Mouse (Mus musculus) adrenal gland, adult (tissue): Measurements from ENCODE around the gene Cdk5.

Experiments used
- DNase-seq, 2 experiments: peaks; one replicate each; pipeline ENCODE4 v3.0.0; 2022 to 2023; ENCODE audit warnings: low spot score in 1 of 2; ENCODE audit not compliant: inconsistent age in 2 of 2

Gene Cdk5

DNA sequence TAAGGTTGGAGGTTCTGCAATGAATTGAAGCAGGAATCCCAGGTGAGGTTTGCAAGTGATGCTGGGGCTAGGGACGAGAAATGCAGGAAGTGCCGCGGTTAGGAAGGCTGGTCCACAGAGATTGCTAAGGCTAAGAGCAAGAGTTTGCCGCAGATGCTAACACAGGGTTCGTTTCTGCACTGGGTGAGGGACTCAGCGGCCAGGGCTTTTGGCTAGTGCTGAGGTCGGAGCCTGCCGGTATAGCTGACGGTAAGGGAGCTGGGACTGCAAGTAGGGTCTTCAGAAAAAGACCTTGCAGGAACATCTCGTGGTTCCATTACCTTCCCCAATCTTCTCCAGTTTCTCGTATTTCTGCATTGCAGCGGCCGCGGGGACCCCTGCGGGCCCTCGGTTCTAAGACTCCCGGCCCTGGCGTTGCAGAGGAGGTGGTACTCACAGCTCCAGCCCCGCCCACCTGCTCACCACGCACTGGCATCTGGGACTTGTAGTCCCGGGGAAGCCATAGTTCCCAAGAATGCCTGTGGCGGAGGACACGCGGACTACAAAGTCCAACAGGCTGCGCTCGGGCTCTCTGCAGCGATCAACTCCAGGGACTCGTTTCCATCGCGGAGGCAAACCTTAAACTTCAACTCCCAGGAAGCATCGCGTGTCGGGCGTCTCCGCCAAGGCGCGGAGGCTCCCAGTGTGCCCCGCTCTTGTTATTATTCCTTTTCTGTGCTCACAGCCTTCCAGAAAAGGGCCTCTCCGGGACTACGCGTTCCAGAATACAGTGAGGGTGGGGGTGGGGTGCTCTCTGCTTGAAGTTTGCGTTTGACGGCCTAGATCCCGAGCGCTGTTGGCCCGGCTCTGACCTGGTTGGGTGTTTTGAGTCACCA, at the start of gene Cdk5, which contains the start of gene Slc4a2:
TSS of gene Cdk5 (minus strand) at position 402 of the 875 bp plus-strand sequence.
TSS of gene Slc4a2 (plus strand) at position 709 of the 875 bp plus-strand sequence.
- DNase-seq: peak; percentile 99

DNA sequence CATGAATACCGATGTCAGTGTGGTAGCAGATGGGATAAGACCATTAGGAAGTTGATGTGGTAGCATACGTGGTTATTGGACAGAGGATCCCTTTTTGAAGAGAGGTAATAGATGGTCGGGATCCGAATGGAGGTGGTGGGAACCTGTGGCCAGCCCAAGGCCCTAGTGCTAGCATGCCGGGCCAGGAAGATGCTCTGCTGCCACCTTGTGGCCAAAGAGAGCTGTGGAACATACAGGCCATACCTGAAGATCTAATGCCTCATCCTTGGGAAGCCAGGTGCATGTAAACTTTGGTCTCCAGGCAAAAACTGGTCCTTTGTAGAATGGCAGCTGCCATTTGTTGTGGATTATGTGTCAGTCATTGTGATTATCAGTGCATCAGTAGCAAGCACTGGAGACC, 47.3 kb upstream of the Cdk5 start:
- peak; percentile 74 to 89 for DNase-seq

DNA sequence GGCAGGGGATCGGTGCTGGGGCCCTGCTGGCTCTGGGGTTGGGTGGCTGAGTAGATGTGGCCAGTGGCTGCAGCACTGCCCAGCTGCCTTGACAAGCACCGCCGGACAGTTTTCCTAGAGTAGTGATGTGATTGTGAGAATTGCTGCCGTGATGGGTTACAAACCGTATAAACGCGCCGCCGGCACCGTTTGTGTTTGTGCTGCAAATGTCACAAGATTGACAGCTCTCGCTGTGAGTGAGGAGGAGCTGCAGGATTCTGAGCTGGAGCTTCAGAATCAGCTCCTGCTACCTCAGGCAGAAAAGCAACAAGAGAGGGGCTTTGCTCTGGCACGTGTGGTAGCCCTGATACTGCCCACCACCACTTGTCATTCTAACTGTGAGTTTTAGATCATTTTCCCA, 43.4 kb upstream of the Cdk5 start:
- no peak for DNase-seq

DNA sequence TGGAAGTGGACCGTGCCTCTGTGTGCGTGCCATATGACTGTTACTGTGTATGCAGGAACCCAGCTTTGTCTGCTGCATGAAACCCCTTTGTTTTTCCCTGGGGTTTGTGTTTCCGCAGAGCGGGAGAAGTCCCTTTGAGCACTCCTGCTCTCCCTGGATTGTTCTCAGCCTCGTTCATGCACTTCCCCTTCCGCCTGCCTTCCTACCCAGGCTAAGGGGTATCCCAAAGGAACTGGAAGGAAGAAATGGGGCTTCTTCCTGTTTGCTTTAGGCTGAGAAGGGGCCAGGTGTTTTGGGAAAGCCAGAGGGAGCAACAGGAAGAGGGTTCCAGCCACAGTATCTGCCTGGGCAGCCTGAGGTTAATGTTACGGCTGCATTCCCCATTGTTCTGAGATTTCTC, 32.3 kb upstream of the Cdk5 start:
- DNase-seq: no peak

DNA sequence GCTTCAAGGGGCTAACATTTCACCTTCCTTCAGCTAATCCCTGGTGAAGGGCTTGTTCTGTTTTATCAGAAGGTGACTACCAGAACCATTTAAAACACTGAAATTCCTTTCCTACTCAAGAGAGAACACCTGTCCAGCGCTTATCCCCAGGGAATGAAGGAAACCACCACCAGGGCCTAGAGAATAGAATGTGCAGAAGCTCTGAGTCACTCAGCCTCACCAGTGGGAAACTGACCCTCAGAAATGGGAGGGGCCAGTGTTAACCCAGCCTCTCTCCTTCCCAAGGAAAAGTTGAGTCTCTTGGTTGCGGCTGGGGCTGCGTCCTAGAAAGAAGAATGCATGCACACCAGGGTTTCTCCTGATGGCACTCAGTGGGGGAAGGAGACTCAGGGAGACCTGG, 31.7 kb upstream of the Cdk5 start:
- DNase-seq: peak; percentile 47 to 79

DNA sequence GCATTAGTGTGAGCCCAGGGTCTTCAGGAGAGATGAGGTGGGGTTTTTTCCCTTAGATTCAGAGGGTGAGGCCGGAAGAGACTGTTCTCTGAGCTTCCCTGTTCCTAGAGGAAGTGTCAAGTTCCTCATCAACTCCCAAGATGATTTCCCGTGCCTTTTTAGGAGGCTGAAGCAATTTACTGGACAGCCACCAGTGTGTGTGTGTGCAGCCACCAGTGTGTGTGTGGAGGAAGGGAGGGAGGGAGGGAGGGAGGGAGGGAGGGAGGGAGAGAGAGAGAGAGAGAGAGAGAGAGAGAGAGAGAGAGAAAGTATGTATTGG, 30.6 kb upstream of the Cdk5 start:
- no peak for DNase-seq

DNA sequence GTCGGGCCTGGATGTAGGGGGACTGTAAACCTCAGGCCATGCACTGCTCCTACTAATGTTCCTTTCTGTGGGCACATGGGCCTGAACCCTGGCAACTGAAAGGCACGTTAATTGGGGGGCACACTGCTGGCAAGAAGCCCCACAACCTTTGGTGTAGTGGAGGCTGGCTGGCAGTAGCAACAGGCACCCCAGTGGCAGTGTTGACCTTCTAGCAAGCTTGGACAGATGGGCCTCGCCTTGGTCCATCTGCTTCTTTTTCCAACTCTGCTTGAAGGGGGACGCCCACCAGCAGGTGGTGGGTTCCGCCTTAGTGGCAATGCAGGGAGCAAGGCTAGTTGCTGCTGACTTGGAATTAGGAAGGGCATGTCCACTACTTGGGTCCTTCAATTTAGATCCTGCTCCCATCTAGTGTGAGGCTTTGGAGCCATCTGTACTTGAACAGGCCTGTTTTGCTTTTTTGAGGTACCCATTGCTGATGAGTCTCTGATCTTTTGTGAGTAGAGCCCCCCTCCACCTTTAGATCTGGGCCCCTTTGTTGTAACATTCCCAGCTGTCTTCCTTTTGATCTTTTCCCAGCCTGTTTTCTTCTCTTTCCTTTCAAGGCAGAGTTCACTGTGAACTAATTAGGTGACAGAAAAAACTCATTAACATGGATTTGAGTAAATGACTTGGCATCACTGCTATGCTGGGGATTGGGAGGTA, 30.1 kb upstream of the Cdk5 start:
- DNase-seq: peak in 1 of 2 experiments; percentile 33

DNA sequence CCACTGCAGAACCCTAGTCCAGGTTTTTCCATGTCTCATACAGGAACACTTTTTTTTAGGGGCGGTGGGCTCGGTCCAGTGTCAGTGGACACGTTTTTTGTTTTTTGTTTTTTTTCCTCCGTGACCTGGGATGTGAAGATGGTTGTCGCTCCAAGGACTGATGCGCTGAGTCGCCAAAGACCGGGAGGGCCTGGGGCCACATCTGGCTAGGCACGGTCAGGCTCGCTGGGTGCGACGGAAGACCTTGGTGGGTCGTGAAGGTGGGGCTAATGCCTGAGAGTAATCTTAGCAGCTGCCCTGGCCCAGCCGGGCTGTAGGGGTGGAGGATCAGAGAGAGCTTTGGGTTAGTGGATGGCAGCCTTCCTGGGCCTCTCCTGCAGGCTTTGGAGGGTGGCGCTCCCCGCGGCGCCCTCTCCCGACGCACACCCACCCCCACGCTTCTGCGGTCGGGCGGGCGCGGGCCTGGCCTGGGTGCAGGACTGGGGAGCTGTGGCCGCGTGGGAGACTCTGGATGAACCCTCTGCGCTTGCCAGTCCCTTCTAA, 29.4 kb upstream of the Cdk5 start:
- DNase-seq: peak; percentile 62 to 84

DNA sequence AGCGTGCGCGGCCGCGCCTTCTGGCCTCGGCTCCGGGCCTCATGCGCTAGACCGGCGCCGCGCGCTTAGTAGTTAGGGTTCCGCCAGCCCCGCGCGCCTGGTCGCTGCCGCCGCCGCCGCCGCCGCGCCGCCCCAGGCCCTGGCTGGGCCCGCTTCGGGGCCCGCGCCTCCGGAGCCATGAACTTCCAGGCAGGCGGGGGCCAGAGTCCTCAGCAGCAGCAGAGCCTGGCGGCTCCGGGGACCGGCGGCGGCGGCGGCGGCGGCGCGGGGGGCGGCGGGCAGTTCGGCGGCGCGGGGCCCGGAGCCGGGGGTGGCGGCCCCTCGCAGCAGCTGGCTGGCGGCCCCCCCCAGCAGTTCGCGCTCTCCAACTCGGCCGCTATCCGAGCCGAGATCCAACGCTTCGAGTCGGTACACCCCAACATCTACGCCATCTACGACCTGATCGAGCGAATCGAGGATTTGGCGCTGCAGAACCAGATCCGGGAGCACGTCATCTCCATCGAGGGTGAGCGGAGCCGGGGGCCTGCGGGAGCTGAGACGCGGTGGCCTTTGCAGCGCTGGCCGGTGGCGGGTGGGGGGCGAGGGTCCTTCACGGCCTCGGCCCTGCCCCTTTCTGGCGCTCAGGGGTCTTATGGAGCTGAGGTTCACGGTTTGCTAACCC, 28.8 kb upstream of the Cdk5 start, which contains the start of gene Agap3:
TSS of gene Agap3 (plus strand) at position 148 of the 661 bp plus-strand sequence.
- DNase-seq: peak in 1 of 2 experiments; percentile 69

DNA sequence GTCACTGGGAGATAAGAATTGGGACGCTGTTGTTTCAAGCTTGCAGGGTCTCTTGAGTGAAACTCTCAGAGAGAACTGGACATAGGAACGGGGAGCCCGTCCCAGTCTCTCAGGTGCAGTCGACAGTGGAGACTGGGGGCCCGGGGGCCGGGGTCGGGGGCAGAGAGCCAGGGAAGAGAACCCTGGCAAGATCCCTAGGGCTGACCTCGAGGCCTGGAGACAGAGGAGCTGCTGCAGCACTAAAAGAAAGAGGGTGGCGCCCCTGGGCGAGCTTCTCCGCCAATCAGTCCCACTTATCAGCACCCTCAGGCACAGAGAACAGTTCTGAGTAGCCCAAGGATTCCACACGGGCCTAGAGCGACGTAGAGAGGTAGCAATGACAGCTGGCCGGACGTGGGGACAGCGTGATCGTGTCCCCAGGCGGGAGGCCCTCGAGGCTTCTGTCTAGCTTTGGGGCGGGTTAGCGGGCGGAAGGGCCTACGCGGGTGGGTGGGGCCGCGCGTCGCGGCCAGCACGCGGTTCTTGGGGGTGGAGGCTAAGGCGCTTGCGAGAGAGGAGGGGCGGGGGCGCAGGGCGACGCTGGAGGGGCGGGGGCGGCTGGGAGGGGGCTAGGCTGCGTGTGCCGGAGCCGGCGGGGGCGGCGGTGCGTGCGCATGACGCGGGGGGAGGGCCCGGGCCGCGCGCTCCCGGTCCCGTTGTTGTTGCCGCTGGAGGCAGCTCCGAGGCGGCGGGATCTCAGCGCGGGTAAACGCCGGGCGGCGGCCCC, 28.1 kb upstream of the Cdk5 start:
- DNase-seq: peak; percentile 90 to 94

DNA sequence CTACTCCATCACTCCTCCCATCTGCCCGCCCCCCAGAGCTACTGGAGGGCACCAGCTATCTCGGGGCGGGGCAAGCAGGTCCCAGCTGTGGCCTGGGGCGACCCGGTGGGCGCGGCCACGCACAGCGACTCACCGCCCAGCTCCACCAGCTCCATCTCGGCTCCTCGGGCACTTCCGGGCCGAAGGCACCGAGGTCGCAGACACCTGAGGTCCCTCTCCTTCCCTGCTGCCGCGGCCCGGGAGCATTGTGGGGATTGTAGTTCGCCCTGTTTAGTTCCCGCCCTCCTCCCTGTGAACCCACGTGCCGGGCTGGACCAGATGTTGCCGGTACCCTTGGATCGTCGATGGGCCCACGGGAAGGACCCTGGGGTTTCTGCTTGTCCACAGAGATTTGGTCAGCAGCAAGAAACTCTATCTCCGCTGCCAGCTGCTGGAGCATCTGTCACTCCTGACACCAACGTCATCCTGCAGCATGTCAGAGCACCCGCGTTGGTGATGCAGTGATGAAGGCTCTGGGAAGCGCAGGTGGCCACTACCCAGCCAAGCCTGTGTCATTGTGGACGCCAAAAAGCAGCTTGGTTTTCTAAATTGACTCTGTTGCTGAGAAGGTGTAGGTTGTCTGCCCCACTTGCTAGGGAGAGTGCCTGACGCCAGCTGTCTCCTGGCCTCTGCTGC, 24.4 kb upstream of the Cdk5 start, which contains the start of gene Tmub1:
TSS of gene Tmub1 (minus strand) at position 231 of the 675 bp plus-strand sequence.
- DNase-seq: peak; percentile 92 to 96

DNA sequence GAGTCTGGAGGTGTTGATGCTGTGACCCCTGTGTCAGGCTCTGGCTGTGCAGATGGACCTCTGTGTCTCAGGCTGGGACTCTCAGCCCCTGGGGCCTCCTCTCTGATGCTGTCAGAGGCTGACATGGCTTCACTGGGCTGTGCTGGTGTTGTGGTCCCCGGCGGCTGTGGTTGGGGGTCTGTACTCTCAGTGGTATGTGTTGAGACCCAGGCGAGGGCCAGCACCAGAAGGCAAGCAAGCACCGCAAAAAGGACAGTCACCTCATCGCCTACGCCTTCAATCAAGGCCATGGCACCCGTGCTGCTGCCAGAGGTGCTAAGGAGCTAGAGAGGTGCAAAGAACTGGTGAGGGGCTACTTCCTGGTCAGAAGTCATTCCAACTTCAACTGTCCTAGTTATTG, 23.3 kb upstream of the Cdk5 start:
- DNase-seq: peak in 1 of 2 experiments; percentile 42

DNA sequence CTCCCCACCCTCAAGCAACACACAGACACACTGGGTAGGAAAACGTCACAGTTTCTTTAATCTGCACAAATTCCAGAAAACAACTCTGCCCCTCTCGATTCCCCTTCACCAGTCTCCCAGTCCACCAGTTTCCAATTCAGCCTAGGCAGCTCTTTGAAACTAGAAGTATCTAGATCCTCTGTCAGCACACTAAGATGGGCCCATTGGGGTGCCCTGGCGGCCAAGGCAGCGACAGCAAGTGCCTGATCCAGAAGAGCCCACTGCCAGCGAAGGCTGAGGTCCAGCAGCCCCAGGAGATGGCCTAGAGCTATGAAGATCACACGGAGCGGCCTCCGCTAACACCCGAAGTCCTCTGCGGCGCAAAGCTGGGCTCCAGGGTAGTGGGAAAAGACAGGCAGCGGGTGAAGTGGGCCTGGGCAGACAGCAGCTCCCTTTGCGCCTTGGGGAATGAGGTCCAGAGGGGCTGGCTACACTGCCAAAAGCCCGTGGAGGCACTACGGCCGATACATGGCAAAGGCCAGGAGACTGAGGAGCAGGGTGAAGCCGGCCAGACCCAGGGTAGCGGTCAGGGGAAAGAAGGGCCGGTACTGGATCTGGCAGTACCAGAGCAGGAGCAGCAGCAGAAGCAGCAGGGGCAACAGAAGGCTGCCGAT, 22.2 kb upstream of the Cdk5 start:
- peak; percentile 50 to 70 for DNase-seq

DNA sequence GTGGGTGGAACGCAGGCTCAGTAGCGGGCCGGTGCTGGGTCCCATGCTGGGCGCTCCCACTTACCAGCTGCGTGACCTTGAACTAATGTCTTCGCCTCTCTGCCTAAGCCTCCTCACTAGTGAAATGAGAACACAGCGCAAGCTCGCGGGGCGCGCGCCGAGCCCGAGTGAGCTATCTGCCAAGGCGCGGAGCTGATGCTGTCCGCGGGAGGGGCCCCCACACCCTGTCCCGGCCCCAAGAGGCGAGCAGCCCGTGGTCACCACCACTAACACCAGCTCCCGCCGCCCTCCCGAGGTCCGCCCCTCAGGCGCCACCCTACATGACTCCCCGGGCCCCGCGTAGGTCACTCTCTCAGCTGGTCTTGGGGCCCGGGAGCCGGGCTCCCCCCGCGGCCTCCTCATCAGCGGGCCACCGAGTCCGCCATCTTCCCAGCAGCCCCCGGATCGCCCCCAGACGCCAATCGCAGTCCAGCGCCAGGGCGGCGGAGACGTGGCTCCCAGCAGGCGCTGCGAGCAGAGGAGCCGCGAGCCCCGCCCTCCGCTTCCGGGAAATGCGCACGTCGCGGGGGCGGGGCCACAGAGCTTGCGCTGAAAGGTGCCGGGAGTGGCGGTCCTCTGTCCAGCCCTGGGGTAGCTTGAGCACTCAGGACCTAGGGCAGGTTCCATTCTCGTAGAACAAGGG, 21.6 kb upstream of the Cdk5 start, which contains the start of gene Fastk:
TSS of gene Fastk (minus strand) at position 542 of the 682 bp plus-strand sequence.
- DNase-seq: peak; percentile 96 to 97

DNA sequence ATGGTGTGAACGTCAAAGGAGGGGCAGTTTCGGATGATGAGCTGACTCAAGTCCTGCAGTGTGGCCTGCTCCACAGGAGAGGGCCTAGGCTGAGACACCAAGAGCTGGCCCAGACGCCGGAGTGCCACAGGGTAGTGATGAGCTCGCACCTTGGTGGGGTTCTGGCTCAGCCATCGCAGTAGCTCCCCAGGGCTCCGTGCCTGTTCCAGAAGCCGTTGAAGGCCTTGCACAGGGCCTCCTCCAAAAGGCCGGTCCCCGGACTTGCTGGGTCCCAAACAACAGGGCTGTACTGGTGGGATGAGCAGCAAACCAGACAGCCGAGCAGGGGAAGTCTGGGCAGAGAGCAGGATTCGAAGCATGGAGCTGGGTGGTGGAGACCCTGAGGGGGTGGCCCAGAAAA, 20.6 kb upstream of the Cdk5 start:
- DNase-seq: peak; percentile 34 to 56

DNA sequence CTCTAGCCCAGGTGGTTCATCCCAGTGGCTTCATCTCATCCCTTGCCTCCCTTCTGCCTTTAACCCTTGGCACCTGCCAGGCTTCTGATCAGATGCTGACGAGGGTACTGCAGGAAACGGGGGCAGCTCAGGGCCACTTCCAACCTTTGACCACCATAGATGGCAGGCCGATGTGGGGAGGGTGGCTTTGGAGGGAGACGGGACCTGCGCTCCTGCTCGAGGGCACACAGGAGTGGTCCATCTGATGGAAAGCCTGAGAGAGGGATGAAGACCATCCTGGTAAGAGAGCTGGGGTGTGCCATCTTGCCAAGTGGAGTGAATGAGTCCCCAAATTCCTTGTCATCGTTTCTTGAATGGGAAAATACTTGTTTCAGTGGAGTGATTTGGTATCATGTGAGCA, 19.9 kb upstream of the Cdk5 start:
- peak in 1 of 2 experiments; percentile 22 for DNase-seq

DNA sequence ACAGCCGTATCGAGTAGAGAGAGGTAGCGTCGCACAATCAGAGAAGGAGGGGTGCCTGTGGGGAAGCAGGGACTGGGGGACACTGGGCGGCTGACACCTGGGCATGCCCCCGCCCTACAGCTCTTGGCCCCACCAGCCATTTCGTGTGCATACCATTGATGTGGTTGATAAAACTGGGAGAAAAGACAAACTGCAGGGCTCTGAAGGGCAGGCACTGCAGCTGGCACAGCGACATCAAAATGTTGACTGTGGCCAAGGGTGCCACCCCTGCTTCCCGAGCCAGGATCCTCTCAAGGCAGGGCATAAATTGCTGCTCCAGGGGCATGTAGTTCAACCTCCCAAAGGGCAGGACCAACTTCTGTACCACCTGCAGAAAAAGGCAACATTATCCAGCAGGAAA, 18.7 kb upstream of the Cdk5 start:
- no peak for DNase-seq

DNA sequence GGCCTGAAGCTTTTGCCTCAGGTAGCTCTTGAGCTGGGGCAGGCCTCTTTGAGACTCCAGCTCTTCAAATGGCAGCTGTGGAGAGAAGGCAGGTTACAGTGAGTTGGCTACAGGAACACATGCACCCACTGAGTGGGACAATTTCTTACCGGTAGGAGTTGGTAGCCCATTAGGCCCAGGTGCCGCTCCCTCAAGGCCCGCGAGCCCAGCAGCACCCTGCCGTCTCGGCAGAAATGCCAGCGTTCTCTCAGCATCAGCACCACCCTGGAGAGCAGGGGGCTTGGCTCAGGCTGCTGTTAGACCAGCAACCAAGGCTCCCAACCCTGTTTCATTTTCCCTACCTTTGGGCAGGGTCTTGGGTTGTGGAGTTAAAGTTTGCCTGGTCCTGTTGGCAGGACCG, 17.9 kb upstream of the Cdk5 start:
- no peak for DNase-seq

DNA sequence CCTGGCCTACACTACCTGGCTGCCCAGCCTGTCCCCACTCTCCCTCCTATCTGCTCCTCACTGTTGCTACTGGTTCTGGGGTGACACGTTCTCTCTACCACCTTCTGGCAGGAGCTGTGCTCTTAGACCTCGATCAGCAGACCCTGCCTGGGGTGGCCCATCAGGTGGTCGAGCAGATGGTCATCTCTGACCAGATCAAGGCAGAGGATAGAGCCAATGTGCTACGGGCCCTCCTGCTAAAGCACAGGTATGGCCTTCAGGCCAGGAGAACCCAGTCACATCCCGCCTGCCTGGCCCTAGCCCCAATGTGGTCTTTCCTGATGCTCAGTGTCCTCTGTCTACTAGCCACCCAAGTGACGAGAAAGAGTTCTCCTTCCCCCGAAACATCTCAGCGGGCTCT, 10.7 kb upstream of the Cdk5 start:
- no peak for DNase-seq
